Mouse (Mus musculus) megakaryocyte-erythroid progenitor cell, adult 5-6 weeks (primary cell): ENCODE data around the gene Spdl1. TPM values are rescaled to one million over a fixed set of nuclear protein-coding genes. Genes with fewer than 3 reads are reported as not detected.
"Not testable (repeated sequence)": the region's sequence is repeated elsewhere in the genome, so short reads cannot be mapped to it uniquely, and the experiment has no call there.

Source experiments
- ATAC-seq: replicated peaks from 2 replicates; pipeline ENCODE4 v1.8.0; 2016; ENCODE audit warnings: mild to moderate bottlenecking, inconsistent platforms; ENCODE audit not compliant: severe bottlenecking, poor library complexity, low FRiP score, low TSS enrichment
- total RNA-seq, 2 experiments: library from RNA; stranded (forward) in 1 of 2; stranded (reverse) in 1 of 2; fragments of 200-1000, 215-1000 nt in 1 of 2; fragments of >200 nt in 1 of 2; fragmentation: Nextera tagmentation in 1 of 2; gene quantifications; 2 replicates each; pipeline ENCODE4 v1.2.3; 2014 to 2017

Gene Spdl1
- total RNA-seq, 2 experiments from 2014 or later = 19.2 to 36.4 TPM

DNA sequence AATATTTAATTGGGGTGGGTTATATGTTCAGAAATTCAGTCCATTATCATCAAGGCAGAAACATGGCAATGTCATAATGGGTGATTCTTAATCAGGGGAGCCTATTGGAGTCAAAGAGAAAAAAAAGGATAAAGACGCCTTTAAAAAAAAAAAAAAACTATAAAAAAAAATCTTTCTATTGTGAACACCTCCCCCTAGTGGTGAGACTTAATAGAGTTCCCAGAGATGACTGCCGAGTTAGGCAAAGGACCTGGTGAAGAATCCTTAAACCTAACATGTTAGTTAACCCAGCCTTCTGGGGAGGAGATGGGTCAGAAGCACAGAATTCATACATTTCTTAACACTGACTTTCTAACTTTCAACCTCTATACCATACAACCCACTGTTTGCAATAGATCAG, 18.7 kb downstream of the Spdl1 start:
- peak; percentile 47; the same call in 1 of the 2 replicates for ATAC-seq

- no peak for ATAC-seq
Observed at GRCm38 (mm10) chr11:34814319-34814718, 19.1 kb downstream of the Spdl1 start.

DNA sequence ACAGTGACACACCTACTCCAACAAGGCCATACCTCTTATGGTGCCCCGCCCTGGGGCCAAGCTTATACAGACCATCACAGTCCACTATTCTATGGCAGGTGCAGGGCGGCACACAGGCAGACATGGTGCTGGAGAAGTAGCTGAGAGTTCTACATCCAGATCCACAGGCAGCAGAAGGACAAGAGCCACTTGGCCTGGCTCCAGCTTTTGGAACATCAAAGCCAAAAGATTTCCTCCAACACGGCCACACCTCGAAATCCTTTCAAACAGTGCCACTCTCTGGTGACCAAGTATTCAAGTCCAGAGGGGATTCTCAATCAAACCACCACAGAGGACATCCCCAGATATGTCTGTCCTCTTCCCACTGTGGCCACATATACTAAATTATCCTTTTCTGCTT, 28.4 kb downstream of the Spdl1 start:
- ATAC-seq = not testable (repeated sequence)

DNA sequence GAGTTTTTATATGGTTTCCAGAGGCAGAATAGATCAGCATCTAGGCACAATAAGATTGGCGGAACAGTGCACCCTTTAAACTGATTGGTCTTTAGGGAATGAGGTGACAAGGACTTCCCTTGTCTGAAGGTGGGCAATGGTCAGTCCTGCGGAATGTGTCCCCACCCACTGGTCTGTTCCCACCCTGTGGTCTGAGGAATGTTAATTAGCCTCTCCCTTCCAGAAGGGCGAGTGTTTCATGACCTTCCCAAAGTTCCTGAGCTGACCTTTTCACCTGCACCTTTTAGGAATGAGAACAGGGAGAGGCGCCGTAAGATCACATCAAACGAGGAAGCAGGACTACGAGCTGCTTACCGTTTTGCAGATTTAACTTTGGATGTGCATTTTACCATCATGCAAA, 35.4 kb downstream of the Spdl1 start:
- not testable (repeated sequence) for ATAC-seq

GRCm38 (mm10) chr11:34796097-34796496, 37.3 kb downstream of the Spdl1 start:
- ATAC-seq = peak; percentile 53

DNA sequence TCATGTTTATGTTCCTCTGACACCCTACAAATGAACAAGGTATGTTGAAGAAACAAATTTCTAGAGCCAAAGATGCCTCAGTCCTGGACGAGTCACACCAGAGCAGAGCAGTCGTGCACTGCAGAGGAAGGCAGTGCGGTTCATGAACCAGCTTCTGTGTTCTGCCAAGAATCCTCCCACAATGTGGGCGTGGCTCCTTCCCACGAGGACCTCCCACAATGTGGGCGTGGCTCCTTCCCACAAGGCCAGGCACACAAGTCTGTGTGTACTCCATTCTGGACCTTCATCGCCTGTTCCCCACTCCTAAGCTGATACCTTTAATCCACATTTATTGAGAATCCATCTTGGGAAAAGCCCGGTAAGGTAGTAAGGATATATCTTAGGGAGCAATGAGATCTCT, 41.6 kb downstream of the Spdl1 start:
- ATAC-seq = peak; percentile 88

DNA sequence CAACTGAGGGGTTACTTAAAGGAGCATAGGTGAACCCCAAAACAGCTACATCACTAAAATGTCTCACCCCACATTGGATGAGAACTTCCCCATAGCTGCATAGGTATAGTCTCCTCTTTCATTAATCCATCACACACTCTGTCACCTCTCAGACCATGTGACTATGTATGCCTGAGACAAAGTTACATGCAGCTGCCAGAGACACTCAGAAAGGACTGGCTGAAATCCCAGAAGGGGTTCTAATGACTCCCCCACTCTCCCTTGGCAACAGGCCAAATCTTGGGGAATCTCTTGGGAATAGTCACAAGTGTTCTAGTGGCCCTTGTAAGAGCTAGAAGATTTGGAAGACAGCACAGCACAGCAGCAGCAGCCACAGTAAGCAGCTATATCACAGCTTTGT, 48.6 kb downstream of the Spdl1 start:
- no peak for ATAC-seq

GRCm38 (mm10) chr11:34783587-34784043, 49.8 kb downstream of the Spdl1 start, which contains the start of gene Dock2:
Gene Dock2, minus strand, starts transcription at chr11:34783892.
- ATAC-seq = peak; percentile 69

DNA sequence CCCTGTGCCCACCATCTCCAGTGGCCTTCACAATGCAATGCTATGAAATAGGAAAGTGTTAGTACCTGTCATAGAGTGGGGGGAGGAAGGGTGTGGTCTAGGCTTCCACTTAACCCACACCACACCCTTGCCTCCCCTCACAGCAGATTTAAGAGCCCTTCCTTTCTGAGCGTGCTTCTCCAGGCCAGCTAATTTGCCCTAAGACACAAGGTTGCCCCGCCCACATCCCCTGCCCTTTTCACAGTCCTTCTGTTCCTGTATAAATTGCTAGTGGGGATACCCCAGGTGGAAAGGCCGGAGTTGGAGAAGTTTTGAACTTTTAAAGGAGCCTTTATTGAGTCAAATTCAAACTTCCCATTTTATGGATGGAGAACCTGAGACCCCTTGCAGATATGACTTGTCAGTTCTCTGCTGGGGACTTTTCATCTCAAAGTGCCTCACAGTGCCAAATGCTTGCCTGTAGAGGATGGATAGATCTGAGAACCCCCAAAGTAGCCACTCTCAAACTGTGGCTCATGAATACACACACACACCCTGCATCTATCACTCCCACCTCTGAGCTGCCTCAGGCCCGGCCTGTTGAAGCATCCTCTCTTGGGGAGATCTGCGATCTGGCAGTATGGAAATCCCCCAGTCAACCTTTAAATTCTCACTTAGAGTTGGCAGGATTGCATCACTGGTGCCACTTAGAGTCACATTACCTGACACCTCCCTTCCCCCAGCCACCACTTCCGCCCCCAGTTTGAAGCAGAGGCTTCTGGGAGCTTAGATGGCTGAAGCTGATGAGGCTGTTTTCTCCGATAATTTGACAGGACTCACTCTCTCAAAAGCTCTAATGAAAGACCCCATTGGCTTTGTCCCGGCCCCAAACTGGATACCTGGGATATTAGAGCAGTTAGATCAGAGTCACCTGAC, 50.7 kb downstream of the Spdl1 start:
- ATAC-seq = peak; percentile 52

DNA sequence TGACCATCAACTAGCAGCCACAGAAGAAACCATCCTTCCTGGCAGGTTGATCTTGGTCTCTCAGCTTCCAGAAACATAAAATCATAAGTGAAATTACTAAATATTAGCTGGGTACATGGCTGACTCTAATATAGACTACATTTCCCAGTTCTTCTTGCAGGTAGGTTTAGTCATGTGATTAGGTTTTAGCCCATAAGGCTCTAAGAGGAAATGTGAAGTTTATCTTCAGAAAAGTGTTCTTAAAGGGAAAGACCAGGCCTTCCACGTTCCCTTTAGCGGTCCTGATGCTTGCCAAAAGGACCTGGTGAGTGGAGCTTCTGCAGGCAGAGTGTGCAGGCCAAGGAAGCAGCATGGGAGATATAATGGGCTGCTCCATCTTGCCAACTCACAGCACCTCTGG, 52.7 kb downstream of the Spdl1 start:
- ATAC-seq = no peak

GRCm38 (mm10) chr11:34779966-34780365, 53.5 kb downstream of the Spdl1 start:
- ATAC-seq = no peak

DNA sequence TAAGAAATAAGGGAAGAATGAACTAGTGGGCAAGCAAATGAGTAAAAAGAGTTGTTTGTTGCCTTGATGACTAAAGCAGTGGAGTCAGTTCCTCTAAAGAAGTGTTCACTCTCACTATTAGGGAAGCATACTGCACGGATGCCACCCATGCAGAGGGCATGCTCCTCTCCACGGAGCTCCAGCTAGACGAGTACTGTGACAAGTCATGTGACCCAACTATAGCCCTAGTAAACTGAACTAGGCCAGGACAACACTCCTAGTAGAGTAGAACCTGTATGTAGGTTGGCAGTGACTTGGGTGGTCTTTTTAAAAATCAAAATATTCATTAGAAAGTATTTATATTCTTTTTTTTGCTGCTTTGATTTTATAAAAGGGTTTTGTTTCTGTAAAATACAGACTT, 55.1 kb downstream of the Spdl1 start:
- no peak for ATAC-seq

DNA sequence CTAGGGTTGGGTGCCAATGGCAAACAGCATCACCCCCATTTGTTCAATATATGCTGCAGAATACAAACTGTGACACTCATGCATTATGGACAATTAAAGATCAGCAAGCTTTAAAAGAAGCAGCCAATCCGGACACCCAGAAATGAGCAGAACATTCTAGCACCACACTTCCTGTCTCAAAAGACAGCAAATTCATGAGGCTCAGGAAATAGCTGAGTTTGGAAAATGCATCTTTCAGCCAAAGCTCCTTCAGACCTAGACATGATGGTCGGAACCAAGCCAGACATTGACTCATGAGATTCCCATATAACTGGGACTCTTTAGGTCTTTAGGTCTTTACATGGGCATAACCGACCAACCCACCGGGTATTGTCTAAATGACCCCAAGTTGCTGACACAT, 55.9 kb downstream of the Spdl1 start:
- ATAC-seq = no peak

DNA sequence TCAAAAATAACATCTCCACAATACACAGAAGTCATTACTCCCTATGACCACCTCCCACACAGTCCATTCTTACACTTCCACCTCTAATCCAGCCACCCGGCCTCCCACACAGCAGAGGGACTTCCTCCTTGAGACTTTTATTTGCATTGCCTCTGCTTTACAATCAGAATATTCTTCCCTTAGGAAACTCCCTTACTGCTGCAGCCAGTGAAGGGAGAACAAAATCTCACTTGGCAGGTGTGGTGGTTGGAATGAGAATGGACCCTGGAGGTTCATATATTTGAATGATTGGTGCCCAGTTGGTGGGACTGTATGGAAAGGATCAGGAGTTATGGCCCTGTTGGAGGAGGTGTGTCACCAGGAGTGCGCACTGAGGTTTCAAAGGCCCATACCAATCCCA, 57.4 kb downstream of the Spdl1 start:
- ATAC-seq = no peak

- no peak for ATAC-seq
Observed at GRCm38 (mm10) chr11:34774636-34775035, 58.8 kb downstream of the Spdl1 start.

DNA sequence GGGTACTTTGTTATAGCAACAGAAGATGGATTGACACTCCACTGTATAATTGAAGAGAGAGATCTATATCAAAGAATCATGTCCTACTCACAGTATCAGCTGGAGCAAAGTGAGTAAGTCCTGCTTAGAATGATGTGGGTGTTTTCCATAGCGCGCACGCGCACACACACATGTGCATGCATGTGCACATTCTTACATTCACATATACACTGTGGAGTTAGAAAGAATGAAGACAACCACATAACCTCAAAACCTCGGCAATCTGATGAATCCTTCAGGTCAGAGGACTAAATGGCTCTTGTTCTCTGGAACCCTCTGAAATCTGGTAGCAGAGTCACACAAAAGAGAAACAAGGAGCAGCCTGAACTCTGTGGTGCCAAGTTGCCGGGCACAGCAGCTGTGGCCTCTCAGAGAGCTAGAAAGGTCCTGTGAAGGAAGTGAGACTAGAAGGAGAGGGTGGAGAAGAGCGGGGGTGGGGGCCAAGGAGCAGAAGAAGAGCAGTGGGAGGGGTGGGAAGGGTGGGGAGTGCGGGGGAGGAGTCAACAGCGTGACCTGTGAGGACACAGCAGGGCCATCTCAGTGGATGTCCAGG, 60.0 kb downstream of the Spdl1 start:
- no peak for ATAC-seq

- peak; percentile 92 for ATAC-seq
Observed at GRCm38 (mm10) chr11:34771221-34771986, 62.0 kb downstream of the Spdl1 start.

DNA sequence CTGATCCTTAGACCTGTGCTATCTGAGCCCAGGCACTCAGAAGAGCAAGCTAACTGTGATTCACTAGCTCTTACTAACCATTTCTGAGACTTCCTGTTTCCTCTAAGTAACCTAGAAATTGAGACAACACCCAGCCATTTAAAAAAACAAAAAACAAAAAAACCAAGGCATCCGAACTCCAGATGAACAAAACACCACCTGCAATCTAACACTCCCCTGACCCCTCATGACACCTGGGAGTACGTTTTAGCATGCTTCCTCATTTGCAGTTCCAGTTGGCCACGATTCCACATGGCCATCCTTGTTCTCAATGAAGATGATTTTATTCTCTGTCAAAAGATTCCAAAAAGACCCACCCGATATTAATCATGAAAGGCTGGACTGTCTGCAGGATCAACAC, 62.8 kb downstream of the Spdl1 start:
- no peak for ATAC-seq

DNA sequence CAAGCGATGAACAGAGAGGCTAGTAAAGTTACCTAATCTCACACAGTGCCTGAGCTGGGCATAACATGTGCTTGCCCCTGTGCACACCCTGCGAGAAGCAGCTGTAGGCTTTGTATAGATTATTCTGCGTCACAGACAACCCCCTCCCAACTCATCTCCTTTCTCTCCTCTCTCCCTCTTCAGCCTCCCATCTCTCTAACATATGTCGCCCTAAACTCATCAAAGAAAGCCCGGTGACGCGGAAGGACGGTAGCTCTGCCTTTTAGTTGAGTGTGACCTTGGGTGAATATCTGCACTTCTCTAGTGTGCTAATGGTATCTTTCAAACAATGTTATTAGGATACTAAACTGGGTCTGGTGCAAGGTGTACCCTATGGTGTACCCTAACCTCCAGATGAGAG, 63.5 kb downstream of the Spdl1 start:
- ATAC-seq = no peak

- ATAC-seq = no peak
Observed at GRCm38 (mm10) chr11:34769396-34769795, 64.0 kb downstream of the Spdl1 start.
